Mouse (Mus musculus) ES-E14 (cell line): ENCODE measurements around the gene Iqcd. TPM values are rescaled to one million over a fixed set of nuclear protein-coding genes. Genes with fewer than 3 reads are reported as not detected.

Experiments
- DNase-seq: peaks from one replicate; pipeline ENCODE4 v3.0.0-alpha.2; 2013; ENCODE audit warnings: low read depth, low spot score
- H3K27ac ChIP-seq: 2 replicates; pipeline ENCODE4 v1.5.1; 2012; ENCODE audit warnings: low read depth, mild to moderate bottlenecking, low read length, moderate library complexity, mixed read lengths; ENCODE audit not compliant: poor library complexity, insufficient read depth, severe bottlenecking
- H3K36me3 ChIP-seq: 2 replicates; pipeline ENCODE4 v1.6.1; 2012; ENCODE audit warnings: mild to moderate bottlenecking, low read length, moderate library complexity, mixed read lengths; ENCODE audit not compliant: control insufficient read depth, poor library complexity, insufficient read depth, severe bottlenecking
- H3K4me1 ChIP-seq, 2 experiments: fragments of 150-350 bp in 1 of 2; sonication (generic) in 1 of 2; 2 replicates each; pipeline ENCODE4 v1.6.1; 2012; ENCODE audit warnings: low read length in 2 of 2, mild to moderate bottlenecking in 1 of 2, mixed read lengths in 1 of 2; ENCODE audit not compliant: control insufficient read depth in 2 of 2, insufficient read depth in 2 of 2, poor library complexity in 1 of 2
- H3K4me3 ChIP-seq, 2 experiments: fragments of 150-350 bp in 1 of 2; sonication (generic) in 1 of 2; 2 replicates each; pipeline ENCODE4 v1.5.1; 2012; ENCODE audit warnings: low read length in 2 of 2, low read depth in 1 of 2, mild to moderate bottlenecking in 1 of 2, mixed read lengths in 1 of 2; ENCODE audit not compliant: insufficient read depth in 1 of 2, poor library complexity in 1 of 2, severe bottlenecking in 1 of 2
- H3K9ac ChIP-seq: 2 replicates; pipeline ENCODE4 v1.6.1; 2012; ENCODE audit warnings: low read depth, mild to moderate bottlenecking, low read length, mixed read lengths; ENCODE audit not compliant: poor library complexity, insufficient read depth, severe bottlenecking
- H3K9me3 ChIP-seq: fragments of 150-350 bp; sonication (generic); 2 replicates; pipeline ENCODE4 v1.6.1; 2012; ENCODE audit warnings: low read depth, mild to moderate bottlenecking, low read length; ENCODE audit not compliant: control insufficient read depth, insufficient read depth
- CHD2 ChIP-seq: IDR thresholded peaks from 2 replicates; pipeline ENCODE4 v1.6.1; 2014; ENCODE audit warnings: mild to moderate bottlenecking, low read depth, low read length, inconsistent platforms
- HCFC1 ChIP-seq: IDR thresholded peaks from 2 replicates; pipeline ENCODE4 v1.6.1; 2012; ENCODE audit warnings: low read length, inconsistent platforms, borderline replicate concordance; ENCODE audit not compliant: insufficient read depth
- MAFK ChIP-seq: IDR thresholded peaks from 2 replicates; pipeline ENCODE4 v1.6.1; 2014; ENCODE audit warnings: mild to moderate bottlenecking, low read depth, low read length, inconsistent platforms; ENCODE audit not compliant: insufficient read depth
- ZC3H11A ChIP-seq: IDR thresholded peaks from 2 replicates; pipeline ENCODE4 v1.6.1; 2012; ENCODE audit warnings: low read depth, mild to moderate bottlenecking, inconsistent platforms, low read length, borderline replicate concordance
- ZNF384 ChIP-seq: IDR thresholded peaks from 2 replicates; pipeline ENCODE4 v1.6.1; 2012; ENCODE audit warnings: low read depth, low read length, inconsistent platforms
- in situ Hi-C, 2 experiments: fragments of 600-800 bp; cut with MboI; formaldehyde crosslinking; loops; one replicate each; pipeline ENCODE4 v1.15.1; 2025; ENCODE audit warnings: low sequenced_read_pairs in 2 of 2, inconsistent platforms in 1 of 2; ENCODE audit not compliant: unreplicated experiment in 2 of 2
- total RNA-seq: library from RNA; depleted of rRNA; stranded (reverse); fragments of 300-350 nt; gene quantifications from 2 replicates; pipeline ENCODE4 v1.2.3, GENCODE M21; 2012

Iqcd gene
- total RNA-seq, 1 experiment, result not detected

GRCm38 (mm10) chr5:120648569-120649373, 60.0 kb downstream of the Iqcd start, which contains the start of gene Rasal1:
Rasal1 (plus strand) TSS chr5:120648812.
- Histone ChIP-seq H3K4me3 (peak within 1 kb of the TSS; percentile 71 to 75), H3K9me3 (no peaks in the 10 kb centered on the region), H3K27ac (no peak within 1 kb of the TSS), H3K36me3 (no peaks in the 10 kb centered on the region), H3K9ac (peak within 1 kb of the TSS; percentile 58), H3K4me1 (peaks cover 0 to 15% of the 10 kb centered on the region in 2 experiments; a peak in 1 of 4 replicates)
- no peak for TF ChIP-seq ZC3H11A
- TF ChIP-seq HCFC1, result no peak
- peak; percentile 51 for DNase-seq
- in situ Hi-C loops, result no loop called here

- in situ Hi-C loops, result no loop called here
- no peaks in the 10 kb centered on the region for H3K9me3 ChIP-seq
- peak overlapping the region; percentile 71 to 75 for H3K4me3 ChIP-seq
- TF ChIP-seq CHD2 (no peak), ZNF384 (no peak), HCFC1 (no peak), MAFK (no peak), ZC3H11A (no peak)
- DNase-seq, result no peak
- no peaks in the 10 kb centered on the region for H3K36me3 ChIP-seq
- H3K27ac ChIP-seq, result no peak overlapping the region
- peaks cover 0 to 15% of the 10 kb centered on the region in 2 experiments; a peak in 1 of 4 replicates for H3K4me1 ChIP-seq
- H3K9ac ChIP-seq, result peak overlapping the region; percentile 58
Observed at GRCm38 (mm10) chr5:120649374-120649933, 60.6 kb downstream of the Iqcd start.

DNA sequence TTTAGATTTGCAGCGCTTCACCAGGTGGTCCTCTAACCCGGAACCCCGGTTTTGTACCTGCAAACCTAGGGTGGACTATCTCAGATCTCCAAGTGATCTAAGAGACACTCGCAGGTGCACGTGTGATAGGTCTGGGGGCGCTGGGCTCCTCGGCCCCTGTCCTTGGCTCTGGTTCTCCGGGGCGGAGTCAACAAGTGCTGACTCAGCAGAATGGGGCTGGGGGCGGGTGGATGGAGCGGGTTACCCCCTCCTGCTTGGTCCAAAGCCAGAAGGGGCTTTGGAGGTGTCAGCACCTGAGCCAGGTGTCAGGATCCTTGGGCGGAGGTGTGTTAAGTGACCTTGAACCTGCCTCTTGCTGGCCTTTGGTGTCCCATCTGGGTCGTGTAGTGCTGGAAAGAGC, 61.1 kb downstream of the Iqcd start:
- TF ChIP-seq MAFK, result peak; percentile 100
- no peak for TF ChIP-seq ZNF384
- in situ Hi-C loops, result no loop called here

DNA sequence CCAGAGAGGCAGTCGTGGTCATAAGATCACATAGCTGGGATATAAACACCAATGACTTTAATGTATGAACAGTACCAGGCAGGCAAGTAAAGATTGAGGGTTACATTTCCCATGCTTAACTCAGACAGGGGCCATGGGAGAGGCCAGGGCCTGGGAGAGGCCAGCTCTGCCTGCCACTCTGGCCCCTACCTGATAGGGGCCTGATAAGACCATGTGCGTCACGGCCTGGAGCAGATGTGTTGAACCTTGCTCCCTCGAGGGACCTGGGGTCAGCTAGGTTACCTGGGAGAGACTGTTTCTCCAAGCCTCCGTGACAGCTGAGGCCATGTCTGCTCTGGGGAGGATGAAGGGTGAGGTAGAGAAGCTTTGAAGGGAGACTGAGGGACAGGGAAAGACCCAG, 62.4 kb downstream of the Iqcd start:
- no peak for TF ChIP-seq HCFC1
- no peak for TF ChIP-seq ZC3H11A
- no peak for TF ChIP-seq CHD2
- TF ChIP-seq MAFK, result no peak
- TF ChIP-seq ZNF384, result no peak
- Histone ChIP-seq H3K4me3 (no peak overlapping the region), H3K36me3 (no peaks in the 10 kb centered on the region), H3K4me1 (peaks cover 0 to 19% of the 10 kb centered on the region in 2 experiments; a peak in 2 of 4 replicates), H3K9me3 (no peaks in the 10 kb centered on the region), H3K9ac (no peak overlapping the region), H3K27ac (no peak overlapping the region)
- no peak for DNase-seq
- in situ Hi-C loops, result no loop called here

More for the DNA sequence above, 61.1 kb downstream of the Iqcd start:
- no peak for DNase-seq
- Histone ChIP-seq H3K9me3 (no peaks in the 10 kb centered on the region), H3K27ac (no peak overlapping the region), H3K36me3 (no peaks in the 10 kb centered on the region), H3K9ac (no peak overlapping the region), H3K4me1 (peaks cover 0 to 18% of the 10 kb centered on the region in 2 experiments; a peak in 2 of 4 replicates), H3K4me3 (peak overlapping the region; percentile 71 to 75; a peak in 3 of 4 replicates)
